Mouse (Mus musculus) cerebellum, adult 8-10 months (tissue): Measurements from ENCODE around the gene Chmp2b.

Source experiments
- DNase-seq: peaks from one replicate; pipeline ENCODE4 v3.0.0; 2022

Gene Chmp2b

DNA sequence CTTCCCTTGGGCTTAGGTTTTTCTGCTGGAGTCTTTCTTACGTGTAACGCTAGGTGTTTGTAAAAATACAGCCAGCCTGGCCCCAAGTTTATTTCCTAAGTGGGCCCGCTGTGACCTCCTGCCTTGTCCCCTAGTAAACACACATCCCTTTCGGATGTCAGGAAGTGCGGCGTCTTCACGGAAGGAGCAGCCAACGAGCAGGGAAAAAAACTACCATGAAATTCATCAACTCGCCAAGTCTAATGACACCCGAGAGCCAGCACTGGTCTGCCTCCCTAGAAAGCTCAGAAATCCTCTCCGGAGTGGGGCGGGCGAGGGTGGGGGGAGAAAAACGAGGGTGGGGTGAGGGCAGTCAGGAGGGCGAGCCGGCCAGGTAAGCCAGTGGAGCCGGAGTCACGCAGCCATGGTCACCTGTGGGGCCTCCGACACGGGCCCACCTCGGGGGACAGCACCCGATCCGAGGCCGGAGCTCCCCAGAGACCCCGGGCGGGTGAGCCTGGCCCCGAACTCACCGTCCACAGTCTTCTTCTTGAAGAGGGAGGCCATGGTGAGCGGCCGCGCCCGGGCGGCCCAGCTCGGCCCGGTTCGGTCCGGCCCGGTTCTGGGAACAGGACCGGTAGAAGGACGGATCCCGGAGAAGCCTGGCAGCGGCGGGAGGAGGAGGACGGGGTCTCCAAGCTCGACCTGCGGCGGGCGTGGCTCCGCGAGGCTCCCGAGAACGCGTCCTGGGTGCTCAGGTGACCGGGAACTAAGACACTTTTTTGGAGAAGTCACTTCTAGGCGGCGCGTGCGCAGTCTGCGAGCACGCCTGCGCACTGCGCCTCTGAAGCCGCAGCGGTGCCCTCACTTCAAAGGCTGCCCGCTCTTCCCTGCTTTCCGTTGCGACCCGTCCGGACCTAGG, at the start of gene Chmp2b:
Gene Chmp2b (minus strand): TSS at position 764 of the 901 bp plus-strand sequence.
- DNase-seq: peak; percentile 86

DNA sequence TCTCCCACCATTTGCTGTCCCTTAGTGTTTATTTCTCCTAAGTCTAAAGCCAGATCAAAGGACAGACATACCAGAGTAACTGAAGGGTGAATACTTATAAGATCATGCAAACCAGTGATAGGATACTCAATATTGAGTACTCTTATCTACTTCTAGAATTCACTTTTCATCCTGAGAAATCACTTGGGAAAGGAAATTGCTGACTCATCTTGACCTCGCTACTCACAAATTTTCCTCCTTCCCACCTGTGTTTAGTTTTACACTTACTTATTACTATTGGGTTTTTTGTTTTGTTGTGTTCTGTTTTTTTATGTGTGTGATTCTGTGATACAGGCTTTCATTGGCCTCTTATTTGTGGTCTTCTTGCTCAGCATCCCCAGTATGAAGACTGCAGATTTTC, 49.2 kb upstream of the Chmp2b start:
- no peak for DNase-seq

DNA sequence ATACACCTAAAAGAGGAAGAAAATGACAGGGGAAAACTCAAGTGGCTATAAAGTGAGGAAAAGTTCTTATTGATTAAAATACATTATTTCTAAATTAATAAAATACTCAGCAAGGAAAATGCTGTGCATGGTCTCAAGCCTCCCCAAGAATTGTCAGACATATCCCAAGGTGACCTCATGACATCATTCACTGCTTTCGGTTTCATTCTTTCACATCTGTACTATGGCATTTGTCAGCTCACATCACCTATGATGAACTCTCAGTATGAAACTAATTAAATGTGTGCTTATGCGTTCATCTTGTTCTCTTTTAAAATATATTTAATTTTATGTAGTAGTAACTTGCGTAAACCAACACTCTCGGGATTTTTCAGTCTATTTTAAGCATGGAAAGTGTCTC, 38.3 kb upstream of the Chmp2b start:
- no peak for DNase-seq

DNA sequence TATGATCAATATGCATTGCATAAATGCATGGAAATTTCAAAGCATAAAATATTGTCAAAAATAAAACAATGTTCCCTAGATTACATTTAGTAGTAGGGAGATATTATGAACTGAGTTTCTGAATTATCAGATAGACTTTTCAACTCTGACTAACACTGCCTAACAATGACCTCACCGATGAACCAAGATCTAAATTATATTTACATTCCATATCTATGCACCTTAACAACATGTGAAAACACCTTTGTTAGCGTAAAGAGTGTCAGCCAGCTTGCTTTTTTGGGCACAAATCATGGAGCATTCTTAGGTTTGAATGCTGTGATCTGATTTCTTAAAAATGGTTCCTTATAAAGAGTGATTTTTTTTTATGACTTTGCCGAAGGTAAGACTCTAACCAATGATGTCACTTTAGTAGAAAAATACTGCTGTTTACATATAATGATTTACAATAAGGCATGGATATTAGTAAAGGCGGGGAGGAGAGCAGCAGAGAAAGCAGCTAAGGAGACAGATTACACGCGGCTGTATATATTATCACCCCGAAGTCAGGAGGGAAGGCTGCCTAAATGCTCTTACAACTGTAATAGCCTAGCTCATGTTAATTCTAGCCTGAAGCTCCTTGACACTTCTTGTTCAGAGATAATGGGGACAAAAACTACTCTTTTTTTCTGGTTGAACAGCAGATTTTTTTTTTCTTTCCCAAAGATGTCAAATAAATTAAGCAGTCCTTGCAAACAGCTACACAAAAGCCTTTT, 23.8 kb upstream of the Chmp2b start:
- DNase-seq: no peak

DNA sequence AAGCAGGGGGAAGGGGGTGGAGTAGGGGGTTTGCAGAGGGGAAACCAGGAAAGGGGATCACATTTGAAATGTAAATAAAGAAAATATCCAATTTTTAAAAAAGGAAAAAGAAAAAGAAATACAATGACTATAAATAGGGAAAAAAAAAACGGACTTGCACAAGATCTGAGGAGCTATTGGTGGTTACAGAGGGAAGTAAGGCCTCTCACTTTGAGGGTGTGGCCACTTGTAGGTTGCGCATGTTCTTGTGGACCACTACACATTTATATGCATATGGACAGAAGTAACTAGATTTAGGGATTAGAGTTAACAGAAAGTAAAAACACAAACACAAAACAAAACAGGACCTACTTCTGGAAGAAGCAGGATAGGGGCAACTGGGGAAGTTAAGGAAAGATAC, 23.2 kb upstream of the Chmp2b start:
- no peak for DNase-seq

DNA sequence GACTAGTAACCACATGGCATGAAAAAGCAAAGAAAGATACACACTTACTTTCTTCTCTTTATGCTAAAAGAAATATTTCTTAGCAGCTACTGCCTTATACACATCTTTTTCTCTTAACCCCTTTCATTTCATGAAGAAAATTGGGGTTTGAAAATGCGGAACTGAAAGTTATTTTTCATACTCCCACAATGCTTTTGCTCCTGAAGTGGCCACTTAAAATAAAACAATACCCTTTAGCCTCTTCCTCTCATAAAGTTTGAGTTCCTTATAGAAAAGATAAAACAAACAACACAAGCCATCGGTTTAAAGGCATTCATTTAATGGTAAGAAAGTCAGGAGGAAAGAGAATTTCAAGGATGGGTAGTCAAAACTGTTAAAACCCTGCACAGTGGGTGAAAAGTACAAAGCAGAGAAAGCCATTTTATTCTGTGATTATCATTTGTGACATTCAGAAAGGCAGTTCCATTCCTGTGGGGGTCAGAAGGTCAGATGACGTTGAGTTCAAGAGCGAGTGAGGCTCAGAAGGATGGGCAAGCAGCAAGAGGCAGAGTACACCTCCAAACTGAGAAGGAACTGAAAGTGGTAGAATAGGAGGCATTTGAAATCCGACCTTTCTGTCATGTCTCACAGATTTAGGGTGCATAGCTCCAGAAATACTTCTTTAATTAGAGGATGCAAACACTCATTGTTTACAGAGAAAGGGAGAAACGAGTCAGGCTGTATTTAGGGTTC, 14.9 kb upstream of the Chmp2b start:
- no peak for DNase-seq

DNA sequence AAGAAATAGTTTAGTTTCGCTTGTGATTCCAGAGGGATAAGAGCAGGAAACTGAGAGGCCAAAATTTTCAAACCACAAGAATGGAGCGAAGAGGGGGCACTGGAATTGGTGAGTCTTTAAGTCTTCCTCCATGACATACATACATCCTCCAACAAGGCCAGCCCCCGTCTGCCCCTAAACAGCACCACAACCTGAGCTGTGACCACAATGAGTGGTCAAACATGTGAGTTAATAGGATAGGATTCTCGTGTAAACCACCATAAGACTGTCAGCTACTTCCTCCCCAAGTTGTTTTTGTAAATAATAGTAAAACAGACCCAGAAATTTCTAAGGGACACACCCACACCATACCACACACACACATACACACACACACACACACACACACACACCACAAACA, 6.3 kb upstream of the Chmp2b start:
- no peak for DNase-seq

DNA sequence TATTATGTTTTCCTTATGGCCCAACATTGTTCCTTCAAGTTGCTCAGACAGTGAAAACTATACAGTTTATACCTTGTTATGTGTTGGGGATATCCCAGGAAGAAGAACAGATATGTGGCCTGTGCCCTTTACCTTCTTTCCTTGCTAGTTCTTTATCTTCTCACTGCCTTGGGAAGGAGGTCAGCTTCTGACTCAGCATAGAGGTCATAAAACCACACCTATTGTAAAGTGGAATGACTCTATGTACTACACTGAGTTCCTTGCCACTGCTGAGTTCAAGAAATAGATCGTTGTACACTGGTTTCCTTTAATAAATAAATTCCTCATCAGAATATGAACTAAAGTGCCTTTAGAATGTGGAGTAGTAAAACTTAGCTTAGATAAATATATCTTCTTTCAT, 2.4 kb upstream of the Chmp2b start:
- DNase-seq: no peak

DNA sequence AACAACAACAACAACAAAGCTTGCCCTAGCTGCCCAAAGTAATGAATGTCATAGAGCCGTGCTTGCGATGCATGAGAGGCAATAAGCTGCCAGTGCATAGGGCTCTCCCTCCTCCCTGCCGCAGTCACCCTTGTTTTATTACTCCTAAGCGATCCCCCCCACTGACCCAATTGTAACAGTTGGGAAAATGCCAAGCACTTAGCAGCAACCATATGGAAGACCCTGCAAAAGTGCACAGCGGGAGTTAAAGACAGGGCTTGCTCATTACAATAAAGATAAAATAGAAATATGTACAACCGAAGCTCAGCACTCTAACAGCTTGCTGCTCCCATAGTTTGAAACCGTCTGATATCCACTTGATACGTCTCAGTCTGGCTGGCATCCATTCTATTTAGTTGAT, 1.8 kb upstream of the Chmp2b start:
- peak; percentile 14 for DNase-seq

DNA sequence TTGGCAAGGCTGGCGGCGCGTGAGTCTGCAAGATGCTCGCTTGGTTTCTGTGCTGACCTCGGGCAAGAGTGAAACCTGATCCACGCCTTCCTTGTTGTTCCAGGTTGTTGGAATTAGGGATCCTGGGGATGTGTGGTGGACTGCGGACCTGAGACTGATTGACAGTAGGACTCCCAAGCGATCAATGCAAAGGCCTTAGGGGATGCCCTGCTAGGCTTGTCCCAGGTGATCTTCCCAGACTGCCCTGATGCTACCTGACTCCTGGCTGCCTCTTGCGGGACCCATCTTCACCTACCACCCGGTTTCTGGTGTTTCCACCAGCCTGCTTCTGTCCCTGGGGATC, 309 bp upstream of the Chmp2b start:
- no peak for DNase-seq

DNA sequence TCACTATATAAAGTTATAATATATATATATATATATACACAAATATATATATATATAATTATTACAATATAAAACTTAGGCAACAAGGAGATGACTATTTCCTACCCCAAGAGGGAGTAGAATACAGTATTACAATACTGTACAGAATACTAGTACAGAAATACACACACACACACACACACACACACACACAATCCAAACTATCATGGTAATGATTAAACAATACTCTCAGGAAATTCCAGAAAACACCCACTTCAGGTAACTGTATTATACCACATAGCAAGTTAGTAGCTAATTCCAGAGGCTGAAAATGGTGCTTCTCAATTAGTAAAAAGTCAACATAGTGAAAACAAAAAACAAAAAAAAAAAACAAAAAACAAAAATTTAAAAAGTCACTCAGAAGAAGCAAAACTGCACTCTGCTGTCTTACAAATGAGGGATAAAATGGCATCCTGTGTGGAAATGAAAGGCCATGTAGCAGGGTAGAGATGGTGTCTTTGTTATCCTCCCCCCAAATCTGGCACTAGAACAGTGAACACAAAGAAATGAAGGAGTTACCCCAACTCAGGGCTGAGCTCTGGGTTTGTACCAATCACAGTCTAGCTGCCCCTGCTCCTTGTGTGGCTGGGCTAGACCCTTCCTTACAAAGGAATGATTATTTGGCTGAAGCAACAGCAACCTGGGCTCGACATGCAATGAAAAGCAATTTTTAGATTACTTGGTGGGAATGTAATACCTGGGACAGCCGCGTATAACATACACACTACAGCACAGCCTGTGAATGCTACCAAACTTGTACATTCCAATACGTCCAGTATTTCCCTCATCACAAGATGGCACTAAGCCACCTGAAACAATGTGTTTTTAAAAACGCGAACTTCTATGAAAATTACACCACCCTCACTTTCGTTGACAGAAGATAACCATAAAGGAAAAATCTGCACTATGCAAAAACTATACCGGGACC, 1.2 kb downstream of the Chmp2b start:
- peak; percentile 16 for DNase-seq

DNA sequence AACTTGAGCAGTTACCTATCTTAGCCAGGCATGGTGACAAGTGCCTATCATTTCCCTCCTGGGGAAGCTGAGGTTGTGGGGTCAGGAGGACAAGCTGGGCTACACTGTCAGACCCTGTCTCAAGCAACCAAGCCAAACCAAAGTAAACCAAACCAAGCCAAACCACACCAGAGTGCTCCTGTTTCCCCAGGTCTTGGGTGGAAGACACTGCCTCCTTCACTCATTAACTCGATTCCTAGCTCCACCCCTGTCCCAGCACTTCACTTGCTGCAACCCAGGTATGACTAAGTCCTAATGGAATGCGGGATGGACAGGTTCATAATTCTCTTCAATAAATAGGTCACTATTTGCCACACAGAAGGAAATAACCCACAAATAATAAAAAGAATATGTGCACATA, 2.9 kb downstream of the Chmp2b start:
- no peak for DNase-seq

DNA sequence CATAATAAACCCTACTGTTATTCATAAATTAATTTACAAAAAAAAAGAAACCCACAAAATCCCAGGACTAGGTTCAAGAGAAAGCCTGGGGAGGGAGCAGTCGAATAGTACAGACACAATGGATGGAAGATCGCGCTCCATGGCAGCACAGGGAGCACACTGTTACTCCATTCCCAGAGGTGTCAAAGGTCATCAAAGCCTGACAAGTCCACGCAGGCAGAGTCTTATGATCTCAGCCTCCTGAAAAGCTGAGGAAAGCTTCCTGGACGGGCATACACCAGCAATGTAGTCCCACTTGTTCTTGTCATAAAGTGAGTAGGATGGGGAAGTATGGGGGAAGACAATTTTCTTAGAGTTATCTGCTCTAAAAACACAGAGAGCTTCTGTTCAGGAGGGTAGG, 5.2 kb downstream of the Chmp2b start:
- DNase-seq: no peak

DNA sequence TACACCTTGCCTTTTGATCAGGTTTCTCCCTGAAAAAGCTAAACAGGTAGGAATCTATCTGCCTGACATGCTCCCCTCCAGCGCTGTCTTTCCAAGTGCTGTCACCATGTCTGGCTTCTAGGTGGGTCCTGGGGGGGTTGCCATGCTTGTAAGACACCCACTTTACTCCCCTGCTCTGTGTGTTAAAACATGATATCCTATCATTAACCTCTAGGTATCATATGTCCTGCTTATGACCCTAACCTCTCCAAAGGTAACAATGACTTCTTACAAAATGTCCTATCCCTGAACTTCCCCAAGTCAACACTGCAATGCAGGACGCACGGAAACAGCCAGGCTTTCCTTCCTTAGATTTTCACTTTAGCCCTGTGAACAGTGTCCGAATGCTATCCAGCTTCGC, 8.3 kb downstream of the Chmp2b start:
- no peak for DNase-seq

DNA sequence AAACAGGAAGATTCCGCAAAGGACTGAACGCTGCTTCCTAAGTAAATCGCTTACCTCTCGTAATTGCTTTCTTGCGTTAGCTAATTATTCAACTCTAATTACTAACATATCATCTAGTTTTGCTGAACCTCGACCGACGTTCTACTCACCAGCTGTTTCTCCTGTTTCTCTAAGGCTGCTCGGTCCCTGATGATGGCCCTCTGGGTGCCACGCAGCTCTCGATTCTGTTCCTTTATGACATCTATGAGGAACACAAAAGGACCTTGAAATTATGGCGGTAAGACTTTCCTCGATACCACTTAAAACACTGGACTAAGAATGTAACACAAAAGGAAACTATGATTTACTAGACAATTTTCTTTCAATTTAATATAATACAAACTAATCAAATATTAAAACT, 11.7 kb downstream of the Chmp2b start:
- no peak for DNase-seq

DNA sequence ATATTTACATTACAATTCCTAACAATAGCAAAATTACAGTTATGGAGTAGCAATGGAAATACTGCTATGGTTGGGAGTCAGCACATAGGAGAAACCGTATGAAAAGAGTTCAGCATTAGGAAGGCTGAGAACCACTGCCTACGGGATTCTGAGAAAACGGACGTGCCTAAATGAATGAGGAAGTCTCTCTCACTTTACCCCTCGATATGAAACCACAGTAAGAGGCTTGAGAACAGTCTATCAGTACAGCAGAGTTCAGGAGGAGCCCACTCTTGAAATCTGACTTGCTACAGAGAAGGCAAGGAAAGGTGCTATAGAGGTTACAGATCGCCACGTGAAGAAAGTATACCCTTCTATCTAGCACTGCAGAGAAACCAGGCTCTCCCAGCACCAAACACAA, 13.6 kb downstream of the Chmp2b start:
- DNase-seq: no peak

DNA sequence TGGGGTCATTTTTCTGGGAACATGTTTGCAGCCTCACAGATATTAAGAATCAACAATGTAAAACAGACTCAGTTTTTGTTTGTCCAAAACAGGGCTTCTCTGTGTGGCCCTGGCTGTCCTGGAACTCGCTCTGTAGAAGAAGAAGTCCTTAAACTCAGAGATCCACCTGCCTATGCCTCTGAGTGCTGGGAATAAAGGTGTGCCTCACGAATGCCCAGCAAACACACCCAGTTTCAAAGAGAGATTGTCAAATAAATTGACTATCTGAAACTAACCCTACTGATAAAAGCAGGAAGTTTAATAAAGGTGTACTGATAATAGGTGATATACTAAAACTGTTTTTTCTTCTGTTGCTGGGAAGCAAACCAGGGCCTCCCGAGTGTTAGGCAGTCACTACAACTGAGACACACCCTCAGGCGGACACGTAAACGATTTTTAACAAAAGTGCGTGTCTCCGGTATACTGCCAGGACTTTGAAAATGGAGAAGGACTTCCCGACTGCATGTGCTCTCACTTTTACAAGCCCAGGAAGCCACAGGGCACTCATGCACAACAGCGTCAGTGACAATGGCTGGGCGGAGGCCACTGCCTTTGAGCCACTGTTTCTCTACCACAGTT, 18.7 kb downstream of the Chmp2b start:
- DNase-seq: no peak

DNA sequence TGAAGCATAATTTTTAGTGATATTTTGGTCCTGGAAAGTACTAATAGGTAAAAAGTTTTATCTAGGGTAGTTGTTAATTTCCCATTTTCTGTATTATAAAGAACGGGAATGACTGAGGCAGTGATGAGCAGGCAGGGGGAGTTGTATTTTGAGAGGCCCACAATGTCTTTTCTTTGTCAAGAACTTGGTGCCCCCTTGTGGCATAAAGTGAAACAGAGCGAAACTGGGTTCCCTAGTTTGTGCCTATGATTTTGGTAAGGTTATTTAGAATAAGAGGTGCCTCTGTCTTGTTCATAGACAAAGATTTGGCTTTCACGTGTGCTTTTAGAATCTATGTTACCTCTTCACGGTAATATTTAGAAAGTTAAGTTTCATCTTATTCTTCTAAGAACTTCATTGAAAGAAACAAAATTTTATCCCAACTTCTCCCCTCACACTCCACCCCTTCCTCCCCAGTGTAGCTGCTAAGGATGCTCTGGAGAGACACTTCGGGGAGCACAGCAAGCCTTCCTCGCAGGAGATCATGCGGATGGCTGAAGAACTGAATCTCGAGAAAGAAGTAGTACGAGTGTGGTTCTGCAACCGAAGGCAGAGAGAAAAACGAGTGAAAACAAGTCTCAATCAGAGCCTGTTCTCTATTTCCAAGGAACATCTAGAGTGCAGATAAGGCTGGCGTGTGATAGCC, 29.1 kb downstream of the Chmp2b start:
- DNase-seq: no peak

DNA sequence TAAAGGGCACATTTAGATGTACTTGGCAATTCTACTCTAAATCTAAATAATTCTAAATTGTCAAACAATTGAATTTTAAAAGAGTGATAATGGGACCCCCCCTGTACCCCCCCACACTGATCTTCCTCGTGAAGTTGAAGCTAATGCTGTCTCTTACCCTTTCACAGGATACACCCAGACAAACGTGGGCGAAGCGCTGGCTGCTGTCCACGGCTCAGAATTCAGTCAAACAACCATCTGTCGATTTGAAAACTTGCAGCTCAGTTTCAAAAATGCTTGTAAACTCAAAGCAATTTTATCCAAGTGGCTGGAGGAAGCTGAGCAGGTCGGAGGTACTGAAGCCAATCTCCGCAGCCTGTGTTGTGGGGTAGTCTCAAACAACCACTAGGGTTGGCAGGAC, 30.9 kb downstream of the Chmp2b start:
- DNase-seq: peak; percentile 6

DNA sequence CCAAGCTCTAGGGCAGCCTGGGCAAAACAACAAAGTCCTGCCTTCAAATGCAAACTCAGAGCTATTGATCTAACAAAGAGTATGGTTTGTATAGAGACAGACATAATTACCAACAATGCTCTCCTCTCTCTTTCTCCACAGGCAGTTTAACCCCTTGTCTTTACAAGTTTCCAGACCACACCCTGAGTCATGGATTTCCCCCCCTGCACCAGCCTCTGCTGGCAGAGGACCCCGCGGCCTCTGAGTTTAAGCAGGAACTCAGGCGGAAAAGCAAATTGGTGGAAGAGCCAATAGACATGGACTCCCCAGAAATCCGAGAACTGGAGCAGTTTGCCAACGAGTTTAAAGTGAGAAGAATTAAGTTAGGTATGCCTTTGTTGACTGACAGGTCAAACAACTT, 32.9 kb downstream of the Chmp2b start:
- DNase-seq: no peak

DNA sequence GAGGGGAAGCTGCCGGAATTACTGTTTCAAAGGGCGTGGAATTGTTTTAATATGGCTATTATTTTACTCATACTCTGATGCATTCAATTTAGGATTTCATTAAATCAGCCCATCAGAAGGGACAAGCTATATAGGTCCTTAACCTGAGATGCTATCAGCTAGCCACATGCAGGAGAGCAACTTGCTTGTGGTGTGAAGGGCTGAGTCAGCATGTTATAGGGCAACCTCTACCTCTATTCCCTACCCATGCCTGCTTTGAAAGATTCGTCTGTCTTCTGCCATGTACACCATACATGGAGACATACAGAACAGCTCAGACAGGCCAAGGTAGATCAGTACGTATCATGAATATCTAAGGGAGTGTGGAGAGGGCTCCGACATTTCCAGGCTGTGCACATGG, 35.8 kb downstream of the Chmp2b start:
- DNase-seq: no peak
